Mouse (Mus musculus) thymus, adult 2 months (tissue): ENCODE measurements around the gene Pcare.

Experiments
- CTCF ChIP-seq: fragments of 200-500 bp; IDR thresholded peaks from 2 replicates; pipeline ENCODE4 v1.5.1; 2012; ENCODE audit warnings: mild to moderate bottlenecking, control low read depth, low read length, moderate library complexity, borderline replicate concordance; ENCODE audit not compliant: control insufficient read depth, poor library complexity, insufficient read depth; ENCODE audit errors: extremely low read depth
- POLR2A ChIP-seq: fragments of 200-500 bp; IDR thresholded peaks from 2 replicates; pipeline ENCODE4 v1.6.1; 2012; ENCODE audit warnings: mild to moderate bottlenecking, low read length, control low read depth, moderate library complexity; ENCODE audit not compliant: control insufficient read depth, poor library complexity, insufficient read depth; ENCODE audit errors: extremely low read depth

DNA sequence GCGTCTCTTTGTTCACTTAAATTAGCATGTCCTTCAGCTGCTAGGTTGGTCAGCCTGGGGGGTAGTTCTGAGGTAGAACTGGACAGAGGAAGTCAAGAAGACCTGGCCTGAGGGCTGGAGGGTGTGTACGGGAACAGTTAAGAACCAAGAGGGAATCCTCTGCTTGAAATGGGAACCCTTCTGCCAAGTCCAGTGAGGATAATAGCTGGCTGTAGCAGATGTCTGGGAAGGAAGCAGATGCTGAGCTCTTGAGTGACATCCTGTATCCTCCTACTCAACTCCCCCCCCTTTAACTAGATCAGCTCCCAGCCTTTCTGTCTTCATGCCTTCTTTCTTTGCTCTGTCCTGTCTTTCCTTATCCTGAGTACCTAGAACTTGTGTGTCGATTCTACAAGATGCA, 37.7 kb downstream of the Pcare start:
- TF ChIP-seq CTCF (no peak), POLR2A (no peak)
